Mouse (Mus musculus): ENCODE measurements around the gene Trim9.

The Trim9 gene

DNA sequence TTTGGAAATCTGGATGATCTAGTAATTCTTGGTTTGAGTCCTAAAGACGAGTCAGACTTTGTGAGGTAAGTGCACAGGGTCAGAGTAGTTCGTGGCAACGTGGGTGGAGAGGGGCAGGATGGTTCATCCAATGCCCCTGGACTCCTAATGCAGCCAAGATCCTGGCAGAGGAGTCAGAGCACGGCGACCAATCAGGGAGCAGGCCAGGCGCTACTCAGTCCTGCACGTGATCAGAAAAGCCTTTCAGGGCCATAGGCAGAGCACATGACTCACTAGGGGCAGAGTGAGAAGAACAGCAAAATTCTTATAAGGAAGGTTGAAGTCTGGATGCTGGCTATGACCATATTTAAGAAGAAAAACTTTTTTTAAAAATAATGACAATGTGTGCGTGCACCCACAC, 143.0 kb downstream of the Trim9 start:
- no peak for DNase-seq

DNA sequence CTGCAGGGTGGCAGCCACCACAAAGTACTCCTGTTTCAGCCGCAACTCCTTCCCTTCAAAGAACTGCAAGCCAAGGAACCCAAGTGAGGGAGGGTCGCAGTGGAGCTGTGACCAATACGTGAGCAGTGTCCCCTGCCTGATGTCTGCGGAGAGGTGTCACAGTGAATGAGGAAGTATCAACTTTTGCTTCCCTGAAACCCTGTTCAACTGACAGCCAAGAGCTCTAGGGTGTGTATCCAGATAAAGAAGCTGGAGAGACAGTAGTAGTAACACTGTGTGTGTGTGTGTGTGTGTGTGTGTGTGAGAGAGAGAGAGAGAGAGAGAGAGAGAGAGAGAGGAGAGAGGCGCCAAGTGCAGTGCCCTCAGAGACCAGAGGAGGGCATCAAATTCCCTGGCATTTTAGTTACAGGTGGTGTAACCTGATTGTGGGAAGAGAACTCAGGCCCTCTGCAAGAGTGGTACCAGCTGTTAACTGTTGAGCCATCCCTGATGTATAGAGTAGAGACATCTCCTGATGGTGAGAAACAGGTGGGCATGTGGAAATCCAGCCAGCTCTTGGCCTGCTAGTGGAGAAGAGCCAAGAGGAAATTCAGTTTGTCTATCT, 145.4 kb downstream of the Trim9 start:
- DNase-seq: no peak

DNA sequence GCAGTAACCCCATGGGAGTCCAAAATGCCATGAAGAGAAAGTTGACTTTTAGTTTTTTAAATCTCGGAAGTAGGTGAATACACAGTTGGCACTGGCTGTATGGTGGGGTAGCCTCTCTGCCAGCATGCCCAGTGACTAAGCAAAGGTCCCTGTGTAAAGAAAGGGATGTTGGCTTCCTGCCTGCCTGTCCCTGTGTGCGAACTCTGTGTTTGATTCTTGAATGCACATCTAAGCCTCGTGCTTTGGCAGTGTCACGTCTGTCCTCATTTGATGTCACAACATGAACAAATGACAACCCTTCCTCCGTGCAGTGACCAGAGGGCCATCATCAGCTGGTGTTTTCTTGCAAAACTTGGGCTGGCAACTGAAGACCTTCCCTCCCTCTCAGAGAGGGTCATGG, 151.1 kb downstream of the Trim9 start:
- DNase-seq: no peak

DNA sequence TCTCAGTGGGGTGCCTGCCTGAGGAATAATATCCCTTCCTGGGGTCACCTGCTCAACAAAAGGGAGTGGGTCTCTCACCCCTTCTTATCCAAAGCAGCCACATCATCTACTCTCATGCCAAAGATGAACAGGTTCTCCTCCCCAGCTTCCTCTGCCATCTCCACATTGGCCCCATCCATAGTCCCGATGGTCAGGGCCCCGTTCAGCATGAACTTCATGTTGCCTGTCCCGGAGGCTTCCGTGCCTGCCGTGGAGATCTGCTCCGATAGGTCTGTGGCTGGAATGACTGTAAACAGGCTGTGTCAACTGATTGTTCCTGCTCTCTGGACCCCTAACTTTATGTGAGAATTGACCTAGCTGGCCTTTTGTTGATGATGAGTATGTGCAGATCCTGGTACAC, 152.0 kb downstream of the Trim9 start:
- no peak for DNase-seq

All from kidney, postnatal 10 days (tissue).